Mouse (Mus musculus) neural tube, embryonic 10.5 days (tissue): Measurements from ENCODE around the gene Cd70.

Source experiments
- DNase-seq: peaks from one replicate; pipeline ENCODE4 v3.0.0-alpha.2; 2017; ENCODE audit warnings: low spot score; ENCODE audit errors: extremely low spot score

Cd70 gene

GRCm38 (mm10) chr17:57148994-57149803 lies at the start of gene Cd70:
Gene Cd70, minus strand, starts transcription at chr17:57149777.
- DNase-seq, result peak; percentile 39

GRCm38 (mm10) chr17:57198252-57198651 lies 48.7 kb upstream of the Cd70 start:
- DNase-seq, result no peak

- no peak for DNase-seq
Observed at GRCm38 (mm10) chr17:57195326-57196010, 45.9 kb upstream of the Cd70 start.

GRCm38 (mm10) chr17:57194771-57195170 lies 45.2 kb upstream of the Cd70 start:
- no peak for DNase-seq

- DNase-seq, result no peak
Observed at GRCm38 (mm10) chr17:57194041-57194507, 44.5 kb upstream of the Cd70 start, which contains the start of gene Tnfsf14. Gene Tnfsf14, minus strand, starts transcription at chr17:57194177.

- DNase-seq, result no peak
Observed at GRCm38 (mm10) chr17:57188510-57189192, 39.1 kb upstream of the Cd70 start.

GRCm38 (mm10) chr17:57185641-57186040 lies 36.1 kb upstream of the Cd70 start:
- no peak for DNase-seq

GRCm38 (mm10) chr17:57182871-57183270 lies 33.3 kb upstream of the Cd70 start:
- DNase-seq, result no peak

- no peak for DNase-seq
Observed at GRCm38 (mm10) chr17:57180363-57180762, 30.8 kb upstream of the Cd70 start.

- DNase-seq, result no peak
Observed at GRCm38 (mm10) chr17:57173351-57173750, 23.8 kb upstream of the Cd70 start.

- no peak for DNase-seq
Observed at GRCm38 (mm10) chr17:57172378-57172777, 22.8 kb upstream of the Cd70 start.

- no peak for DNase-seq
Observed at GRCm38 (mm10) chr17:57170616-57171260, 21.2 kb upstream of the Cd70 start.

GRCm38 (mm10) chr17:57166800-57167791 lies 17.5 kb upstream of the Cd70 start:
- peak; percentile 95 for DNase-seq

GRCm38 (mm10) chr17:57153787-57154186 lies 4.2 kb upstream of the Cd70 start:
- DNase-seq, result no peak

GRCm38 (mm10) chr17:57153006-57153405 lies 3.4 kb upstream of the Cd70 start:
- no peak for DNase-seq

GRCm38 (mm10) chr17:57148343-57148742 lies 1.2 kb downstream of the Cd70 start:
- DNase-seq, result no peak

GRCm38 (mm10) chr17:57145115-57145514 lies 4.5 kb downstream of the Cd70 start:
- no peak for DNase-seq

- no peak for DNase-seq
Observed at GRCm38 (mm10) chr17:57143704-57144103, 5.9 kb downstream of the Cd70 start.

- no peak for DNase-seq
Observed at GRCm38 (mm10) chr17:57139708-57140107, 9.9 kb downstream of the Cd70 start.

- DNase-seq, result no peak
Observed at GRCm38 (mm10) chr17:57138676-57139075, 10.9 kb downstream of the Cd70 start.
